Mouse (Mus musculus) E14TG2a.4 (cell line): ENCODE measurements around the gene Fam53b.

Source experiments
- CTCF ChIP-seq: conservative IDR thresholded peaks from 2 replicates; pipeline ENCODE4 v1.5.1; 2014; ENCODE audit warnings: low read length
- NANOG ChIP-seq: IDR thresholded peaks from 2 replicates; pipeline ENCODE4 v1.6.1; 2014; ENCODE audit warnings: borderline replicate concordance, low read length, mixed read lengths
- POU5F1 ChIP-seq: IDR thresholded peaks from 2 replicates; pipeline ENCODE4 v1.6.1; 2014; ENCODE audit warnings: low read length, borderline replicate concordance

GRCm38 (mm10) chr7:132702024-132702423 is 111.7 kb downstream of the Fam53b start:
- TF ChIP-seq CTCF = no peak
- TF ChIP-seq POU5F1 = no peak
- TF ChIP-seq NANOG = no peak
